Mouse (Mus musculus): Measurements from ENCODE around the gene Cdkn1c. TPM values are rescaled to one million over a fixed set of nuclear protein-coding genes. Genes with fewer than 3 reads are reported as not detected.
A peak's percentile ranks its signal among the peaks of the same experiment; 100 is the strongest.

Cdkn1c gene
- 553 and 555 TPM in 2 replicates for polyA plus RNA-seq (2015; fragmentation: Nextera tagmentation; extraction: Ambion mirVana)

DNA sequence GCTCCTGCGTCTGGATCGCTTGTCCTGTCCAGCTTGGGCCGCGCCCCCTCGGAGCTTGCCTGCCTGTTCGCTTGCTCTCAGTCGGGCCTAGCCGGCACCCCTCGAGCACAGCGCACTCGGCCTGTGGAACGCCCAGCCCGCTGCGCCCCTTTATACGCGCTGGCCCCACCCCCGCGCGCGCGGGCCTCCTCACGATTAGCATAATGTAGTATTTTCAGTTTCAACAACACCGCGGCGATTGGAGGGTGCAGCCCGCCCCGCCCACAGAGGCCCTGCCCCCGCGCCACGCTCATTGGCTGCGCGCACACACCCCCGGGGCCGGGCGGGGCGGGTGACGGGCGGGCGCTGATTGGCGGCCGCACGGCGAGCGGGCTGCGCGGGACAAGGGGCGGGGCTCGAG is at the start of gene Cdkn1c:
Cdkn1c (minus strand) TSS at position 177 of the 400 bp plus-strand sequence.
- H3K9me3 ChIP-seq, result peaks cover 10% of the 10 kb centered on the region; the same call in 1 of the 2 replicates
- peak within 1 kb of the TSS; percentile 66 for H3K4me2 ChIP-seq
- peak within 1 kb of the TSS; percentile 57 for H3K4me3 ChIP-seq
- peak within 1 kb of the TSS; percentile 53 for H3K9ac ChIP-seq
- WGBS, result 24% methylated on average over 48 of the region's 48 CpGs
- no peaks in the 10 kb centered on the region for H3K36me3 ChIP-seq
- H3K27ac ChIP-seq, result peak within 1 kb of the TSS; percentile 69
- H3K27me3 ChIP-seq, result peaks cover 4% of the 10 kb centered on the region; the same call in 1 of the 2 replicates
- H3K4me1 ChIP-seq, result peaks cover 36% of the 10 kb centered on the region
- ATAC-seq (ENCODE audit: borderline replicate concordance, extremely low read depth, low FRiP score, low TSS enrichment), result peak; percentile 82

DNA sequence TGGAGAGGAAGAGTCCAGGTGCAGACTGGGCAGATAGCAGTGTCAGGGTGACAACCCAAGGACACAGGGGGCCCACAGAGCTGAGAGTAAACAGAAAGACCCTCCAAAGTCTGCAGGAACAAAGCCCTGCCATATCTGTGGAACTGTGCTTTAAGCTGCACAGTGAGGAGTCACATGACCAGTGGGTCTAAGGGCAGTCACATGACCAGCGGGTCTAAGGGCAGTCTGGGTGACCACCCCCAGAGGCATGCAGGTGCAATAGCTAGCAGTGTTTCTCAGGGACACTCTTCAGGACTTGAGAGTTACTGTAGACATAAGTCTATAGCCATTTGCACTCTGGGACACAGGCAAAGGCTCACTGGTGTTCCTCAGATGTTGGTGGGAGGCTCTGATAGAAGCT is 48.7 kb upstream of the Cdkn1c start:
- no peak overlapping the region for H3K27ac ChIP-seq
- peaks cover 7% of the 10 kb centered on the region; the same call in 1 of the 2 replicates for H3K27me3 ChIP-seq
- H3K4me1 ChIP-seq, result no peaks in the 10 kb centered on the region
- ATAC-seq (ENCODE audit: borderline replicate concordance, extremely low read depth, low FRiP score, low TSS enrichment), result no peak
- 70% methylated on average over 1 of the region's 1 CpGs for WGBS
- peaks cover 19% of the 10 kb centered on the region for H3K36me3 ChIP-seq
- H3K9me3 ChIP-seq, result no peaks in the 10 kb centered on the region
- H3K4me2 ChIP-seq, result no peak overlapping the region
- no peak overlapping the region for H3K9ac ChIP-seq
- no peak overlapping the region for H3K4me3 ChIP-seq

DNA sequence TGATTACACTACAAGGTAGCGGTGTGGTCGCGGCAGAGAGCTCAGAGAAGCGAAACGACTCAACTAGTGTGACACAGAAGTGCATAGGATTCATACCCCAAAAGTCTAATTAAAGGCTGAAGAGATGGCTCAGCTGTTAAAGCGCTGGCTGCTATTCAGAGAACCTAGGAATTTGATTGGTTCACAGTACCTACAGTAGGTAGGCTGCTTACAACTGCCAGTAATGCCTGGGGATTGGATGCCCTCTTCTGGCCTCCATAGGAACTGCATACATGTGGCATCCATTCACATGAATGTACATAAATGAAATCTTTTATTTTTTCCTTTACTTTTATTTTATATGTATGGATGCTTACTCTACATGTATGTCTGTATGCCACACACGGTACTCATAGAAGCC is 45.8 kb upstream of the Cdkn1c start:
- no peak overlapping the region for H3K4me3 ChIP-seq
- no peaks in the 10 kb centered on the region for H3K36me3 ChIP-seq
- H3K4me1 ChIP-seq, result peaks cover 13% of the 10 kb centered on the region
- H3K27ac ChIP-seq, result no peak overlapping the region
- H3K4me2 ChIP-seq, result no peak overlapping the region
- H3K27me3 ChIP-seq, result peaks cover 36% of the 10 kb centered on the region
- WGBS, result 30% methylated on average over 7 of the region's 7 CpGs
- no peaks in the 10 kb centered on the region for H3K9me3 ChIP-seq
- no peak overlapping the region for H3K9ac ChIP-seq
- no peak for ATAC-seq (ENCODE audit: borderline replicate concordance, extremely low read depth, low FRiP score, low TSS enrichment)

DNA sequence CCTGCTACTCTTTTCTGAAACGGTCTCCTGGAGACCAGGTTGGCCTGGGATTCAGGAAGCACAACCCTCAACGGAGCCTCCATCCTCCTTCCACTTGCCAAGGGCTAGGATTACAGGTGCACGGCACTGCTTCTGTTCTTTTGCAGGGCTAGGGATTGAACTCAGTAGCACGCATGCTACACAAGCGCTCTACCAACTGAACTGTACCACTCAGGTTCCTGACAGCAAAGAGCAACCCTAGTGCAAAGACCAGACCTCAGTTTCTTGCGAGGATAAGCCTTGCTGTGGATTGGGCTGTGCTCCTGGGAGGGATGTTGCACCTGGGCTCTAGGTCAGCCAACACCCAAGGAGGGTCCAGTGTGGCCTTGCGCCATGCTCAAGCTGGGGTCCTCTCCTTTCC is 45.4 kb upstream of the Cdkn1c start:
- whole genome bisulfite sequencing, result 69% methylated on average over 7 of the region's 7 CpGs

DNA sequence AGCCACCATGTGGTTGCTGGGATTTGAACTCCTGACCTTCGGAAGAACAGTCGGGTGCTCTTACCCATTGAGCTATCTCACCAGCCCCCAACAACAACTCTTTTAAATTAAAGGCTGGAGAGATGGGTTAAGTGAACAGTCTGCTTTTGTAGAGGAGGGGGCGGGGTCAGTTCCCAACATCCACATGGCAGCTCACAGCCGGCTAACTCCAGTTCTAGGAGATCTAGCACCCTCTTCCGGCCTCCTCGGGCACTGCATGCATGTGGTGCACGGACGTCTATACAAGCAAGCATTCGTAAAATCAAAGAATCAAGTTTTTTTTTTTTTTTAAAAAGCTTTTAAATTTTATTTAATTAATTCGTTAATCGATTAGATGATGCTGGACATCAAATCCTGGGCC is 45.0 kb upstream of the Cdkn1c start:
- H3K9me3 ChIP-seq, result no peaks in the 10 kb centered on the region
- H3K27me3 ChIP-seq, result peaks cover 44% of the 10 kb centered on the region
- WGBS, result 25% methylated on average over 11 of the region's 11 CpGs
- H3K9ac ChIP-seq, result no peak overlapping the region
- no peaks in the 10 kb centered on the region for H3K36me3 ChIP-seq
- H3K27ac ChIP-seq, result no peak overlapping the region
- peak; percentile 20; the same call in 1 of the 2 replicates for ATAC-seq (ENCODE audit: borderline replicate concordance, extremely low read depth, low FRiP score, low TSS enrichment)
- H3K4me2 ChIP-seq, result no peak overlapping the region
- H3K4me3 ChIP-seq, result no peak overlapping the region
- H3K4me1 ChIP-seq, result peaks cover 16% of the 10 kb centered on the region

More for the DNA sequence above, 45.4 kb upstream of the Cdkn1c start:
- peaks cover 40% of the 10 kb centered on the region for H3K27me3 ChIP-seq
- no peak overlapping the region for H3K9ac ChIP-seq
- no peaks in the 10 kb centered on the region for H3K36me3 ChIP-seq
- no peaks in the 10 kb centered on the region for H3K9me3 ChIP-seq
- H3K4me2 ChIP-seq, result no peak overlapping the region
- H3K4me1 ChIP-seq, result peaks cover 16% of the 10 kb centered on the region
- no peak overlapping the region for H3K4me3 ChIP-seq
- no peak for ATAC-seq (ENCODE audit: borderline replicate concordance, extremely low read depth, low FRiP score, low TSS enrichment)
- H3K27ac ChIP-seq, result no peak overlapping the region

DNA sequence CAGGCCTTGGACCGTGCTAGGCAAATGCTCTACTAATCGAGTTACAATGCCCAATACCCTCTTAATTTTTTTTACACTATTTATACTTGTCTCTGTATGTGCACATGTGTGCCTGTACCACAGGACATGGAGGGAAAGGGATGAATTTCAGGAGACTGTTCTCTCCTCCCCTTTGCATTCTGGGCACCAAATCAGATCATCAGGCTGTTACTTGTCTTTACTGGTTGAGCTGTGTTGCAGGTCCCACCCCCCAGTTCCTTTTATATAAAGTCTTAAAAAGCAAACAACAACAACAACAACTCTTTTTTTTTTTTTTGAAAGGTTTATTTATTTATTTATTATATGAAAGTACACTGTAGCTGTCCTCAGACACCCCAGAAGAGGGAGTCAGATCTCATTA is 44.6 kb upstream of the Cdkn1c start:
- Histone ChIP-seq H3K36me3 (no peaks in the 10 kb centered on the region), H3K9me3 (no peaks in the 10 kb centered on the region), H3K4me1 (peaks cover 16% of the 10 kb centered on the region), H3K9ac (no peak overlapping the region), H3K27ac (no peak overlapping the region), H3K27me3 (peaks cover 48% of the 10 kb centered on the region), H3K4me3 (no peak overlapping the region), H3K4me2 (no peak overlapping the region)
- WGBS, result 85% methylated on average over 2 of the region's 2 CpGs
- ATAC-seq (ENCODE audit: borderline replicate concordance, extremely low read depth, low FRiP score, low TSS enrichment), result no peak

DNA sequence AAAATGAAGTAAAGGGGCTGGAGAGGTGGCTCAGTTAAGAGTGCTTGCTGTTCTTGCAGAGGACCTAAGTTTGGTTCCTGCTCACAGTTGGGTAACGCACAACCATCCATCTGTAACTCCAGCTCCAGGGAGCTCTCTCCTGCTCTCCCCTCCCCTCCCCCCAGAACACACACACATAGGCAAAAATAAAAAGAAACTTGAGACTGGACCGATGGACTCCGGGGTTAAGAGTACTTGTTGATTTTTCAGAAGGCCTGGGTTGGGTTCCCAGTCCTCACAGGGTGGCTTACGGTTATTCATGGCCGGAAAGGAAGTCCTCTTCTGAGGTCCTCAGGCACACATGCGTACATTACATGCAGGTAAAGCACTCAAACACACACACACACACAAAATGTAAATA is 43.1 kb upstream of the Cdkn1c start:
- Histone ChIP-seq H3K9me3 (no peaks in the 10 kb centered on the region), H3K4me3 (no peak overlapping the region), H3K4me1 (peaks cover 16% of the 10 kb centered on the region), H3K36me3 (no peaks in the 10 kb centered on the region), H3K27me3 (peaks cover 58% of the 10 kb centered on the region), H3K27ac (no peak overlapping the region), H3K9ac (no peak overlapping the region), H3K4me2 (no peak overlapping the region)
- ATAC-seq (ENCODE audit: borderline replicate concordance, extremely low read depth, low FRiP score, low TSS enrichment), result no peak
- WGBS, result 63% methylated on average over 6 of the region's 6 CpGs

DNA sequence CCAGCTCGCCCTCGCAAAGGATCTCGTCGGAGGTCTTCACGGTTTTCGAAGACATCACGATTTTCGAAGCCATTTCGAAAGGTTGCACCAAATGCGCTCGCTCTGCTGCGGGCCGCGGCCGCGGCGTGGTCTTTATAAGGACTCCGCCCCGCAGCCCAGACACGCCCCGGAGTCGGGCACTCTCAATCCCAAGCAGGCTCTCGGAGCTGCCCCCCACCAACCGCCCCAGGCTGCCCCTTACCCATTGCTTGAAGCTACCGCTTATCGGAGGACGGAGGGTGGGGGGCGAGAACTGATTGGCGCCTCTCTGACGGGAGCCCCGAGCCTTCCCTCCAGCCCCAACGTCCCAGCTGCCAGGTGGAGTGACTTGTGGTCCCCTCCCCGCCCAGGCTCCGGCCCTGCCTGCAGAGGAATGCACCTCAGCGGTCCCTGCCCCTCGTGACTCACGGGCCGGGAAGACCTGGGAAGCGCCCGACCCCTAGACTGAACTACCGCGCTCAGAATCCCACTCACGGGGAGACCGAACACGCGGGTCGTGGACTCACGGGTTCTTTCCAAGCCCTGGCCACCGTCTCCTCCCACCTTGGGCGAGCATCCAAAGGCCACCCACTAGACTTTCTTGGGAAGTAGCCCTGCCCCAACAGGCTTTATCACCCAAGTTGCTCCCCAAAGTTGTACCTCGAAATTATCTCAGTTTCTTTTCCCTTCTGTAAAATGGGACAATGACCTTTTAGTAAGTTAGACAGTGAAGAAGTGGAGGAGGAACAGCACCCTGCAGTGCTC is 41.8 kb upstream of the Cdkn1c start, which contains the start of gene Phlda2:
Phlda2 (minus strand) TSS at position 733 of the 783 bp plus-strand sequence.
- Histone ChIP-seq H3K9ac (peak within 1 kb of the TSS; percentile 19; the same call in 1 of the 2 replicates), H3K4me2 (peak within 1 kb of the TSS; percentile 81), H3K36me3 (no peaks in the 10 kb centered on the region), H3K27me3 (peaks cover 58% of the 10 kb centered on the region), H3K9me3 (no peaks in the 10 kb centered on the region), H3K4me3 (peak within 1 kb of the TSS; percentile 41), H3K27ac (no peak within 1 kb of the TSS; the same call in 1 of the 2 replicates), H3K4me1 (peaks cover 16% of the 10 kb centered on the region)
- no peak for ATAC-seq (ENCODE audit: borderline replicate concordance, extremely low read depth, low FRiP score, low TSS enrichment)
- WGBS, result under 1% methylated on average over 51 of the region's 51 CpGs

DNA sequence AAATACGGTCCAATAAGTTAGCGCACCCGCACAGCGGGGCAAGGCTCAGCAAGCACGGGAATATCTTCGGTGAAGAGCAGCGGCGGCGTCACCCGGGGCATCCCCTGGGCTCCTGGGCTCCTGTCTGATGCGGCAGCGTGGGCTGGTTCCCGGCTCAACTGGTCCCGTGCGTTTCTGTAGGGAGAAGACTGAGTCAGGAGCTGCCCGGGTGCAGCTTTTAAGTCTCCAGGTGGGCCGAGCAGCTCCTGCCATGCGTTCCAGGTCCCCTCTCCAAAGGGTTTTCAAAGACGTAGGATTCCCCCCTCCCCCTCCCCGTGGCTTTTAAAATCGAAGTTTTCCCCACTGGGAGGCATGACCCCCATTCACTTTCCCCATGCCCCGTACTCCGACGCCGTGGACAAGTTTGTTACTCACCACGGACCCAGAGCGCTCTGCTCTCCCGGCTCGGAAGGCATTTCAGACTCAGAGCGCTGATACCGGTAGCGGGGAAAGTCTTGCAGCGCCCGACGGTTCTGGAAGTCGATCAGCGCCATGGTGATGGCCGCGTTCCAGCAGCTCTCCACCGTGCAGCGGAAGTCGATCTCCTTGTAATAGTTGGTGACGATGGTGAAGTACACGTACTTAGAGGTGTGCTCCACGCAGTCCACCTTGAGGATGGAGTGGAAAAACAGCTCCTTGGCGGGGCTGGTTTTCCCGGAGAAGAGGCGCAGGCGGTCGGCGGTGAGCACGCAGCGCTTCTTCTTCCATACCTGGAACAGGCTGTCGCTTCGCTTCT is 41.0 kb upstream of the Cdkn1c start:
- Histone ChIP-seq H3K4me1 (peaks cover 16% of the 10 kb centered on the region), H3K27ac (no peak overlapping the region; the same call in 1 of the 2 replicates), H3K4me3 (peak overlapping the region; percentile 41), H3K36me3 (no peaks in the 10 kb centered on the region), H3K4me2 (peak overlapping the region; percentile 81), H3K27me3 (peaks cover 58% of the 10 kb centered on the region), H3K9me3 (no peaks in the 10 kb centered on the region), H3K9ac (peak overlapping the region; percentile 19; the same call in 1 of the 2 replicates)
- no peak for ATAC-seq (ENCODE audit: borderline replicate concordance, extremely low read depth, low FRiP score, low TSS enrichment)
- under 1% methylated on average over 55 of the region's 55 CpGs for WGBS

DNA sequence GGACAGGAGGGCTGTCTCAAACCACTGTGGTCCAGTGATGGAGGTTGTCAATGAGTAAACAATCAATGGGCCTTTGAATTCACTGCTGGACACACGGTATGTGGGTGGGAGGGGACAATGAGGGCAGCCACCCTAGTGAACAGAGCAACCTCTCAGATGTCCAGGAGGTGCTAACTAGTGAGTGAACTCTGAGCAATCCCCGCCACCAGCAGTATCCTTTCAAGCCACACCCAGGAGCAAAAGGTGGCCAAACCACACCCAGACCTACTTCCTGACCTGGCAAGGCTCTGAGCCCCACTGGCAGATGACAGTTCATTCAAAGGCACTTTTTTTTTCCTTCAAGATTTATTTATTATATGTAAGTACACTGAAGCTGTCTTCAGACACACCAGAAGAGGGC is 40.1 kb upstream of the Cdkn1c start:
- no peaks in the 10 kb centered on the region for H3K9me3 ChIP-seq
- peaks cover 58% of the 10 kb centered on the region for H3K27me3 ChIP-seq
- H3K4me2 ChIP-seq, result no peak overlapping the region
- H3K36me3 ChIP-seq, result no peaks in the 10 kb centered on the region
- ATAC-seq (ENCODE audit: borderline replicate concordance, extremely low read depth, low FRiP score, low TSS enrichment), result no peak
- H3K4me1 ChIP-seq, result peaks cover 16% of the 10 kb centered on the region
- no peak overlapping the region for H3K9ac ChIP-seq
- no peak overlapping the region for H3K27ac ChIP-seq
- WGBS, result 19% methylated on average over 2 of the region's 2 CpGs
- H3K4me3 ChIP-seq, result no peak overlapping the region

DNA sequence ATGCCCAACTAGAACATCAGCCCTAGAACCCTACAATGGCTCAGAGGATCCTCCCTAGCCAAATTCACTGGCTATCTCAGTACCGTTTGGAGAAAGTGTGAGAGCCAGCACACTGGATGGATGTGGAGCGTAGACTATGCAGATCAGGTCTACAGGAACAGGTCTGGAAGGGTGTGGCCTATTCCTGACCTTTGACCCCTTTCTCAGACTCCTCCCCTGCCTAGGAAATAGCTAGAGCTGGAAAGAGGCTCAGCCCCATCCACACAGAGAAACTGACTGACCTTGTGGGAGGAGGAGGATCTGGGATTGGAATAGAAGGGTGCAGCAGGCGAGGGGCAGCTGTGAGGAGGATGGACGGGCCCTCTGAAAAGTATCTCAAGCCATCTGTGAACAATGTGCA is 37.7 kb upstream of the Cdkn1c start:
- ATAC-seq (ENCODE audit: borderline replicate concordance, extremely low read depth, low FRiP score, low TSS enrichment), result no peak

More for the DNA sequence above, 37.7 kb upstream of the Cdkn1c start:
- no peak overlapping the region for H3K27ac ChIP-seq
- H3K4me1 ChIP-seq, result peaks cover 16% of the 10 kb centered on the region
- H3K9me3 ChIP-seq, result no peaks in the 10 kb centered on the region
- H3K4me3 ChIP-seq, result no peak overlapping the region
- H3K36me3 ChIP-seq, result no peaks in the 10 kb centered on the region
- H3K4me2 ChIP-seq, result no peak overlapping the region
- 87% methylated on average over 4 of the region's 4 CpGs for WGBS
- H3K27me3 ChIP-seq, result peaks cover 41% of the 10 kb centered on the region
- no peak overlapping the region for H3K9ac ChIP-seq
